Mouse (Mus musculus) neural tube, embryonic 11.5 days (tissue): ENCODE data around the gene Pla2g5. TPM values are rescaled to one million over a fixed set of nuclear protein-coding genes. Genes with fewer than 3 reads are reported as not detected.

Experiments
- ATAC-seq: fragments of 200-750 bp; cut with Nextera tagmentation; 2 replicates; pipeline ENCODE4 v1.8.0; 2017; ENCODE audit warnings: moderate number of reproducible peaks, mild to moderate bottlenecking, moderate TSS enrichment, moderate library complexity; ENCODE audit not compliant: insufficient read depth, low FRiP score, low TSS enrichment
- DNase-seq: peaks from one replicate; pipeline ENCODE4 v3.0.0-alpha.2; 2015; ENCODE audit warnings: low spot score
- H3K27ac ChIP-seq: fragments of 300-500 bp; sonication (generic); 2 replicates; pipeline ENCODE4 v1.5.1; 2014; ENCODE audit warnings: low read depth, mild to moderate bottlenecking, low read length
- H3K27me3 ChIP-seq: fragments of 300-500 bp; sonication (generic); 2 replicates; pipeline ENCODE4 v1.6.1; 2014; ENCODE audit warnings: mild to moderate bottlenecking, low read length, mixed read lengths; ENCODE audit not compliant: control insufficient read depth, insufficient read depth
- H3K36me3 ChIP-seq: fragments of 300-500 bp; sonication (generic); 2 replicates; pipeline ENCODE4 v1.6.1; 2014; ENCODE audit warnings: mild to moderate bottlenecking, low read length, moderate library complexity, mixed read lengths; ENCODE audit not compliant: control insufficient read depth, insufficient read depth
- H3K4me1 ChIP-seq: fragments of 300-500 bp; sonication (generic); 2 replicates; pipeline ENCODE4 v1.6.1; 2014; ENCODE audit warnings: low read length, mixed read lengths; ENCODE audit not compliant: control insufficient read depth, insufficient read depth
- H3K4me2 ChIP-seq: fragments of 300-500 bp; sonication (generic); 2 replicates; pipeline ENCODE4 v1.6.1; 2014; ENCODE audit warnings: low read depth, mild to moderate bottlenecking, moderate library complexity
- H3K4me3 ChIP-seq: fragments of 300-500 bp; sonication (generic); 2 replicates; pipeline ENCODE4 v1.5.1; 2014; ENCODE audit warnings: low read depth, low read length
- H3K9ac ChIP-seq: fragments of 300-500 bp; sonication (generic); 2 replicates; pipeline ENCODE4 v1.6.1; 2014; ENCODE audit warnings: mild to moderate bottlenecking, low read length
- H3K9me3 ChIP-seq: fragments of 300-500 bp; sonication (generic); 2 replicates; pipeline ENCODE4 v1.6.1; 2016; ENCODE audit warnings: low read length; ENCODE audit not compliant: control insufficient read depth
- WGBS: fragments of 180-500 bp; shearing (Covaris S2); extraction: QIAGEN DNeasy Blood & Tissue Kit; methylation state at CpG from one replicate; pipeline ENCODE4 v1.1.7; 2014; 5-methylcytosine and 5-hydroxymethylcytosine counted together
- polyA plus RNA-seq: library from polyadenylated mRNA; unstranded; fragments of >200 nt; fragmentation: Nextera tagmentation; extraction: Ambion mirVana; gene quantifications from 2 replicates; pipeline ENCODE4 v1.2.1, GENCODE M21; 2014

The Pla2g5 gene
- polyA plus RNA-seq, 1 experiment from 2014 or later, result not detected

GRCm38 (mm10) chr4:138755439-138755838 is 107.8 kb downstream of the Pla2g5 start:
- Histone ChIP-seq H3K9me3 (no peaks in the 10 kb centered on the region), H3K9ac (no peak overlapping the region), H3K4me2 (no peak overlapping the region), H3K4me3 (no peak overlapping the region), H3K27me3 (no peaks in the 10 kb centered on the region), H3K27ac (no peak overlapping the region), H3K36me3 (no peaks in the 10 kb centered on the region), H3K4me1 (no peaks in the 10 kb centered on the region)
- DNase-seq (no peak), ATAC-seq (no peak)
- 76% methylated on average over 4 of the region's 4 CpGs for WGBS

- H3K4me1 ChIP-seq, result no peaks in the 10 kb centered on the region
- WGBS, result 84% methylated on average over 9 of the region's 9 CpGs
- no peak overlapping the region for H3K9ac ChIP-seq
- H3K27ac ChIP-seq, result no peak overlapping the region
- no peak overlapping the region for H3K4me3 ChIP-seq
- no peaks in the 10 kb centered on the region for H3K27me3 ChIP-seq
- H3K9me3 ChIP-seq, result no peaks in the 10 kb centered on the region
- no peak for DNase-seq
- no peak overlapping the region for H3K4me2 ChIP-seq
- ATAC-seq, result no peak
- H3K36me3 ChIP-seq, result no peaks in the 10 kb centered on the region
Measured at GRCm38 (mm10) chr4:138754432-138754831, 108.8 kb downstream of the Pla2g5 start.

GRCm38 (mm10) chr4:138753608-138754007 is 109.7 kb downstream of the Pla2g5 start:
- no peaks in the 10 kb centered on the region for H3K36me3 ChIP-seq
- DNase-seq, result no peak
- no peak overlapping the region for H3K27ac ChIP-seq
- ATAC-seq, result no peak
- no peak overlapping the region for H3K9ac ChIP-seq
- WGBS, result 79% methylated on average over 3 of the region's 3 CpGs
- no peaks in the 10 kb centered on the region for H3K4me1 ChIP-seq
- no peaks in the 10 kb centered on the region for H3K9me3 ChIP-seq
- H3K4me3 ChIP-seq, result no peak overlapping the region
- H3K27me3 ChIP-seq, result no peaks in the 10 kb centered on the region
- H3K4me2 ChIP-seq, result no peak overlapping the region

GRCm38 (mm10) chr4:138752603-138753002 is 110.7 kb downstream of the Pla2g5 start:
- DNase-seq (no peak), ATAC-seq (no peak)
- H3K27ac ChIP-seq, result no peak overlapping the region
- H3K4me3 ChIP-seq, result no peak overlapping the region
- H3K4me2 ChIP-seq, result no peak overlapping the region
- WGBS, result 90% methylated on average over 6 of the region's 6 CpGs
- H3K4me1 ChIP-seq, result no peaks in the 10 kb centered on the region
- no peaks in the 10 kb centered on the region for H3K27me3 ChIP-seq
- H3K9ac ChIP-seq, result no peak overlapping the region
- no peaks in the 10 kb centered on the region for H3K9me3 ChIP-seq
- no peaks in the 10 kb centered on the region for H3K36me3 ChIP-seq

Other genes starting within 250 kb of the Pla2g5 start
- gene Vwa5b1, start 227.6 kb downstream of the Pla2g5 start, polyA plus RNA-seq, result 0.23 and 0.48 TPM in 2 replicates
- 0.46 and 0.80 TPM in 2 replicates for gene Pla2g2c, start 138.7 kb downstream of the Pla2g5 start, polyA plus RNA-seq
- 0.84 and 1.0 TPM in 2 replicates for gene Ubxn10, start 126.3 kb downstream of the Pla2g5 start, polyA plus RNA-seq
- 0.09 and 0.17 TPM in 2 replicates for gene Pla2g2f, start 105.9 kb downstream of the Pla2g5 start, polyA plus RNA-seq
- 1.7 and 1.8 TPM in 2 replicates for gene Pla2g2d, start 87.7 kb downstream of the Pla2g5 start, polyA plus RNA-seq
- gene Gm13030, start 10.5 kb upstream of the Pla2g5 start, polyA plus RNA-seq, result not detected in 2 replicates
- not detected in 2 replicates for gene Pla2g2e, start 14.5 kb upstream of the Pla2g5 start, polyA plus RNA-seq
- 2.8 and 3.3 TPM in 2 replicates for gene Otud3, start 50.5 kb upstream of the Pla2g5 start, polyA plus RNA-seq
- gene Rnf186, start 103.6 kb upstream of the Pla2g5 start, polyA plus RNA-seq, result not detected in 2 replicates
- gene Tmco4, start 109.4 kb upstream of the Pla2g5 start, polyA plus RNA-seq, result 0.78 and 1.7 TPM in 2 replicates
- gene Htr6, start 212.1 kb upstream of the Pla2g5 start, polyA plus RNA-seq, result 0.11 TPM in 1 of 2 replicates, not detected in the other
- 22.0 and 22.8 TPM in 2 replicates for gene Nbl1, start 229.5 kb upstream of the Pla2g5 start, polyA plus RNA-seq